Mouse (Mus musculus): ENCODE results near the gene Elavl1. TPM values are rescaled to one million over a fixed set of nuclear protein-coding genes. Genes with fewer than 3 reads are reported as not detected.
A peak's percentile ranks its signal among the peaks of the same experiment; 100 is the strongest.

Gene Elavl1
- polyA plus RNA-seq, 1 experiment from 2014 or later = 231 TPM

GRCm38 (mm10) chr8:4325751-4326036, 481 bp upstream of the Elavl1 start:
- H3K36me3 ChIP-seq (ENCODE audit: insufficient read depth, low read length) = peaks cover 29% of the 10 kb centered on the region
- peak overlapping the region; percentile 79; the same call in 1 of the 2 replicates for H3K27ac ChIP-seq (ENCODE audit: low read length)
- peaks cover 23% of the 10 kb centered on the region for H3K4me1 ChIP-seq (ENCODE audit: insufficient read depth, low read length)

GRCm38 (mm10) chr8:4324525-4324924, 688 bp downstream of the Elavl1 start:
- H3K27me3 ChIP-seq (ENCODE audit: insufficient read depth, low read length) = no peaks in the 10 kb centered on the region
- peak; percentile 82 for ATAC-seq (ENCODE audit: low FRiP score, low TSS enrichment)
- peaks cover 28% of the 10 kb centered on the region for H3K36me3 ChIP-seq (ENCODE audit: insufficient read depth, low read length)
- peak overlapping the region; percentile 99 for H3K9ac ChIP-seq (replicated peaks; ENCODE audit: low read length)
- peak overlapping the region; percentile 90 for H3K27ac ChIP-seq (ENCODE audit: low read length)
- H3K4me2 ChIP-seq (replicated peaks; ENCODE audit: low read depth, low read length) = peak overlapping the region; percentile 81
- no peaks in the 10 kb centered on the region for H3K9me3 ChIP-seq (ENCODE audit: low read length)
- WGBS = under 1% methylated on average over 42 of the region's 42 CpGs
- peak overlapping the region; percentile 94 for H3K4me3 ChIP-seq (ENCODE audit: low read length)
- peaks cover 35% of the 10 kb centered on the region for H3K4me1 ChIP-seq (ENCODE audit: insufficient read depth, low read length)

More at GRCm38 (mm10) chr8:4325751-4326036, 481 bp upstream of the Elavl1 start:
- Histone ChIP-seq H3K27me3 (ENCODE audit: insufficient read depth, low read length) (no peaks in the 10 kb centered on the region), H3K4me3 (ENCODE audit: low read length) (peak overlapping the region; percentile 94), H3K4me2 (replicated peaks; ENCODE audit: low read depth, low read length) (peak overlapping the region; percentile 76), H3K9ac (replicated peaks; ENCODE audit: low read length) (peak overlapping the region; percentile 99), H3K9me3 (ENCODE audit: low read length) (no peaks in the 10 kb centered on the region)
- no peak for ATAC-seq (ENCODE audit: low FRiP score, low TSS enrichment)
- WGBS = 27% methylated on average over 7 of the region's 7 CpGs

GRCm38 (mm10) chr8:4323917-4324316, 1.3 kb downstream of the Elavl1 start:
- H3K36me3 ChIP-seq (ENCODE audit: insufficient read depth, low read length) = peaks cover 23% of the 10 kb centered on the region
- H3K4me3 ChIP-seq (ENCODE audit: low read length) = peak overlapping the region; percentile 94
- H3K27ac ChIP-seq (ENCODE audit: low read length) = peak overlapping the region; percentile 90; the same call in 1 of the 2 replicates
- 2% methylated on average over 6 of the region's 6 CpGs for WGBS
- H3K4me1 ChIP-seq (ENCODE audit: insufficient read depth, low read length) = peaks cover 40% of the 10 kb centered on the region
- H3K9me3 ChIP-seq (ENCODE audit: low read length) = no peaks in the 10 kb centered on the region
- H3K4me2 ChIP-seq (replicated peaks; ENCODE audit: low read depth, low read length) = peak overlapping the region; percentile 81
- no peak for ATAC-seq (ENCODE audit: low FRiP score, low TSS enrichment)
- no peaks in the 10 kb centered on the region for H3K27me3 ChIP-seq (ENCODE audit: insufficient read depth, low read length)
- peak overlapping the region; percentile 99 for H3K9ac ChIP-seq (replicated peaks; ENCODE audit: low read length)

- Histone ChIP-seq H3K9me3 (ENCODE audit: low read length) (no peaks in the 10 kb centered on the region), H3K36me3 (ENCODE audit: insufficient read depth, low read length) (peaks cover 12% of the 10 kb centered on the region; the same call in 1 of the 2 replicates), H3K4me1 (ENCODE audit: insufficient read depth, low read length) (peaks cover 40% of the 10 kb centered on the region), H3K4me3 (ENCODE audit: low read length) (no peak overlapping the region), H3K4me2 (replicated peaks; ENCODE audit: low read depth, low read length) (no peak overlapping the region), H3K27ac (ENCODE audit: low read length) (no peak overlapping the region), H3K27me3 (ENCODE audit: insufficient read depth, low read length) (no peaks in the 10 kb centered on the region), H3K9ac (replicated peaks; ENCODE audit: low read length) (no peak overlapping the region)
- WGBS = 27% methylated on average over 2 of the region's 2 CpGs
- no peak for ATAC-seq (ENCODE audit: low FRiP score, low TSS enrichment)
Measured at GRCm38 (mm10) chr8:4322470-4322869, 2.7 kb downstream of the Elavl1 start.

- ATAC-seq (ENCODE audit: low FRiP score, low TSS enrichment) = no peak
- Histone ChIP-seq H3K9ac (replicated peaks; ENCODE audit: low read length) (no peak overlapping the region), H3K4me3 (ENCODE audit: low read length) (no peak overlapping the region), H3K27ac (ENCODE audit: low read length) (no peak overlapping the region), H3K27me3 (ENCODE audit: insufficient read depth, low read length) (no peaks in the 10 kb centered on the region), H3K36me3 (ENCODE audit: insufficient read depth, low read length) (peaks cover 12% of the 10 kb centered on the region; the same call in 1 of the 2 replicates), H3K4me1 (ENCODE audit: insufficient read depth, low read length) (peaks cover 39% of the 10 kb centered on the region), H3K9me3 (ENCODE audit: low read length) (no peaks in the 10 kb centered on the region), H3K4me2 (replicated peaks; ENCODE audit: low read depth, low read length) (no peak overlapping the region)
- WGBS = 93% methylated on average over 2 of the region's 2 CpGs
Measured at GRCm38 (mm10) chr8:4321031-4321430, 4.2 kb downstream of the Elavl1 start.

- no peak overlapping the region for H3K9ac ChIP-seq (replicated peaks; ENCODE audit: low read length)
- H3K27ac ChIP-seq (ENCODE audit: low read length) = no peak overlapping the region
- no peak for ATAC-seq (ENCODE audit: low FRiP score, low TSS enrichment)
- H3K4me1 ChIP-seq (ENCODE audit: insufficient read depth, low read length) = peaks cover 34% of the 10 kb centered on the region
- peaks cover 12% of the 10 kb centered on the region; the same call in 1 of the 2 replicates for H3K36me3 ChIP-seq (ENCODE audit: insufficient read depth, low read length)
- no peaks in the 10 kb centered on the region for H3K27me3 ChIP-seq (ENCODE audit: insufficient read depth, low read length)
- 78% methylated on average over 1 of the region's 1 CpGs for WGBS
- no peak overlapping the region for H3K4me3 ChIP-seq (ENCODE audit: low read length)
- no peaks in the 10 kb centered on the region for H3K9me3 ChIP-seq (ENCODE audit: low read length)
- no peak overlapping the region for H3K4me2 ChIP-seq (replicated peaks; ENCODE audit: low read depth, low read length)
Measured at GRCm38 (mm10) chr8:4320404-4320803, 4.8 kb downstream of the Elavl1 start.

GRCm38 (mm10) chr8:4319573-4319872, 5.7 kb downstream of the Elavl1 start:
- Histone ChIP-seq H3K36me3 (ENCODE audit: insufficient read depth, low read length) (peaks cover 12% of the 10 kb centered on the region; the same call in 1 of the 2 replicates), H3K27me3 (ENCODE audit: insufficient read depth, low read length) (no peaks in the 10 kb centered on the region), H3K4me2 (replicated peaks; ENCODE audit: low read depth, low read length) (no peak overlapping the region), H3K9ac (replicated peaks; ENCODE audit: low read length) (no peak overlapping the region), H3K27ac (ENCODE audit: low read length) (no peak overlapping the region), H3K4me3 (ENCODE audit: low read length) (no peak overlapping the region), H3K4me1 (ENCODE audit: insufficient read depth, low read length) (peaks cover 34% of the 10 kb centered on the region), H3K9me3 (ENCODE audit: low read length) (no peaks in the 10 kb centered on the region)
- WGBS = 96% methylated on average over 11 of the region's 11 CpGs
- no peak for ATAC-seq (ENCODE audit: low FRiP score, low TSS enrichment)

- Histone ChIP-seq H3K9me3 (ENCODE audit: low read length) (no peaks in the 10 kb centered on the region), H3K4me2 (replicated peaks; ENCODE audit: low read depth, low read length) (no peak overlapping the region), H3K27me3 (ENCODE audit: insufficient read depth, low read length) (no peaks in the 10 kb centered on the region), H3K4me3 (ENCODE audit: low read length) (no peak overlapping the region), H3K4me1 (ENCODE audit: insufficient read depth, low read length) (peaks cover 34% of the 10 kb centered on the region), H3K27ac (ENCODE audit: low read length) (no peak overlapping the region), H3K9ac (replicated peaks; ENCODE audit: low read length) (no peak overlapping the region), H3K36me3 (ENCODE audit: insufficient read depth, low read length) (peaks cover 12% of the 10 kb centered on the region; the same call in 1 of the 2 replicates)
- peak; percentile 33; the same call in 1 of the 2 replicates for ATAC-seq (ENCODE audit: low FRiP score, low TSS enrichment)
- 70% methylated on average over 2 of the region's 2 CpGs for WGBS
Measured at GRCm38 (mm10) chr8:4318796-4319572, 6.2 kb downstream of the Elavl1 start.

GRCm38 (mm10) chr8:4318124-4318523, 7.1 kb downstream of the Elavl1 start:
- Histone ChIP-seq H3K4me3 (ENCODE audit: low read length) (no peak overlapping the region), H3K4me2 (replicated peaks; ENCODE audit: low read depth, low read length) (no peak overlapping the region), H3K4me1 (ENCODE audit: insufficient read depth, low read length) (peaks cover 28% of the 10 kb centered on the region), H3K36me3 (ENCODE audit: insufficient read depth, low read length) (peaks cover 12% of the 10 kb centered on the region; the same call in 1 of the 2 replicates), H3K9me3 (ENCODE audit: low read length) (no peaks in the 10 kb centered on the region), H3K27me3 (ENCODE audit: insufficient read depth, low read length) (no peaks in the 10 kb centered on the region), H3K9ac (replicated peaks; ENCODE audit: low read length) (no peak overlapping the region), H3K27ac (ENCODE audit: low read length) (no peak overlapping the region)
- WGBS = 91% methylated on average over 5 of the region's 5 CpGs
- no peak for ATAC-seq (ENCODE audit: low FRiP score, low TSS enrichment)

GRCm38 (mm10) chr8:4314852-4315251, 10.4 kb downstream of the Elavl1 start:
- ATAC-seq (ENCODE audit: low FRiP score, low TSS enrichment) = no peak
- peaks cover 21% of the 10 kb centered on the region for H3K36me3 ChIP-seq (ENCODE audit: insufficient read depth, low read length)
- H3K9ac ChIP-seq (replicated peaks; ENCODE audit: low read length) = no peak overlapping the region
- no peak overlapping the region for H3K4me2 ChIP-seq (replicated peaks; ENCODE audit: low read depth, low read length)
- no peaks in the 10 kb centered on the region for H3K27me3 ChIP-seq (ENCODE audit: insufficient read depth, low read length)
- no peaks in the 10 kb centered on the region for H3K9me3 ChIP-seq (ENCODE audit: low read length)
- no peak overlapping the region for H3K4me3 ChIP-seq (ENCODE audit: low read length)
- peaks cover 13% of the 10 kb centered on the region for H3K4me1 ChIP-seq (ENCODE audit: insufficient read depth, low read length)
- WGBS = 86% methylated on average over 3 of the region's 3 CpGs
- no peak overlapping the region for H3K27ac ChIP-seq (ENCODE audit: low read length)
